Mouse (Mus musculus) ES-Bruce4 (cell line): ENCODE results near the gene Crct1.
A peak's percentile ranks its signal among the peaks of the same experiment; 100 is the strongest.

Source experiments
- CTCF ChIP-seq: IDR thresholded peaks from one replicate; pipeline ENCODE4 v1.8.1; 2011; ENCODE audit warnings: low read depth, low read length
- EP300 ChIP-seq: IDR thresholded peaks from 2 replicates; pipeline ENCODE4 v1.6.1; 2011; ENCODE audit warnings: low read depth, low read length; ENCODE audit not compliant: insufficient read depth
- POLR2A ChIP-seq: IDR thresholded peaks from one replicate; pipeline ENCODE4 v1.8.1; 2011; ENCODE audit warnings: low read length; ENCODE audit not compliant: insufficient read depth

DNA sequence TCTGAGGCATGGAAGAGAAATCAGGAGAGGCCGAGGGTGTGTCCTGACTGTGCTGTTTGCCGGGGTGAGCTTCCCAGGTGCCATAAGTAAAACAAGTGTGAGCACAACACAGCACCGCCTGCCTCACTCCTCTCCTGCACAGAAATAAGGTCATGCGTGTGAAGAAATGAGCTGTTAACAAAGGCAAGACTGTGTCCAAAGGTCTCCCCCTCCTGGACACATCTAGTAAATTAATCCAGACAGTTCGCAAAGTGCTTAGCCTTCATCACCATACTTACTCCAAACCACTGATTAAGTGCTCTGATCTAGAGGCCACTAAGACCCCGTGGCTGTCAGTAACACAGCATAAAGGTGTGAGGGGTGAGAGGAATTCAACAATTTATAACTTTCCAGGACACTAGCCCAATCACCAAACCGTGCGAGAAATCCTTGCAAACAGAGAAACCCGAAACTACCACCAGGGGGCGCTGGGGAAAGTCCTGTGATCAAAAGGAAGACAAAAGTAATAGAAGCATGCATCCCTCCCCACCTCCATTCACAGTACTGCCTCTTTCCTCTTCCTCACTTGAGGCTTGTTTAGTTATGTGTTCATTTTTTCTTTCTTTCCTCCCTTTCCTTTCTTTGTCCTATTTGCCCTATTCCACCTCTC, 37.5 kb upstream of the Crct1 start:
- no peak for TF ChIP-seq POLR2A
- TF ChIP-seq EP300 = no peak
- TF ChIP-seq CTCF = peak; percentile 35
